Mouse (Mus musculus) heart, embryonic 14.5 days (tissue): ENCODE data around the gene Samsn1. TPM values are rescaled to one million over a fixed set of nuclear protein-coding genes. Genes with fewer than 3 reads are reported as not detected.

Experiments used
- ATAC-seq: fragments of 200-750 bp; cut with Nextera tagmentation; 2 replicates; pipeline ENCODE4 v1.8.0; 2017; ENCODE audit warnings: low read depth, moderate TSS enrichment; ENCODE audit not compliant: insufficient number of reproducible peaks, insufficient read depth, low FRiP score
- H3K27ac ChIP-seq, 2 experiments: fragments of 200-500 bp in 1 of 2; fragments of 300-500 bp in 1 of 2; sonication (generic) in 1 of 2; replicated peaks in 1 of 2; 2 replicates each; pipeline ENCODE4 v1.5.1; 2012 to 2014; ENCODE audit warnings: low read depth in 2 of 2, low read length in 2 of 2, control low read depth in 1 of 2, mild to moderate bottlenecking in 1 of 2, mixed read lengths in 1 of 2; ENCODE audit not compliant: control insufficient read depth in 1 of 2, insufficient read depth in 1 of 2
- H3K27me3 ChIP-seq: fragments of 300-500 bp; sonication (generic); 2 replicates; pipeline ENCODE4 v1.6.1; 2014; ENCODE audit warnings: mild to moderate bottlenecking, low read length, control low read depth; ENCODE audit not compliant: control insufficient read depth, insufficient read depth
- H3K36me3 ChIP-seq: fragments of 300-500 bp; sonication (generic); 2 replicates; pipeline ENCODE4 v1.6.1; 2014; ENCODE audit warnings: mild to moderate bottlenecking, control low read depth, low read length, mixed read lengths; ENCODE audit not compliant: control insufficient read depth, insufficient read depth
- H3K4me1 ChIP-seq, 2 experiments: fragments of 200-500 bp in 1 of 2; fragments of 300-500 bp in 1 of 2; sonication (generic) in 1 of 2; 2 replicates each; pipeline ENCODE4 v1.6.1; 2012 to 2014; ENCODE audit warnings: low read length in 2 of 2, control low read depth in 1 of 2, mixed read lengths in 1 of 2; ENCODE audit not compliant: control insufficient read depth in 2 of 2, insufficient read depth in 2 of 2
- H3K4me2 ChIP-seq: fragments of 300-500 bp; sonication (generic); 2 replicates; pipeline ENCODE4 v1.6.1; 2014; ENCODE audit warnings: mild to moderate bottlenecking, low read length
- H3K4me3 ChIP-seq, 2 experiments: fragments of 200-500 bp in 1 of 2; fragments of 300-500 bp in 1 of 2; sonication (generic) in 1 of 2; 2 replicates each; pipeline ENCODE4 v1.5.1; 2012 to 2014; ENCODE audit warnings: low read length in 2 of 2, mild to moderate bottlenecking in 2 of 2, control low read depth in 1 of 2, low read depth in 1 of 2, moderate library complexity in 1 of 2; ENCODE audit not compliant: control insufficient read depth in 1 of 2, insufficient read depth in 1 of 2
- H3K9ac ChIP-seq: fragments of 300-500 bp; sonication (generic); 2 replicates; pipeline ENCODE4 v1.6.1; 2014; ENCODE audit warnings: mild to moderate bottlenecking, low read length
- H3K9me3 ChIP-seq: fragments of 300-500 bp; sonication (generic); 2 replicates; pipeline ENCODE4 v1.6.1; 2016; ENCODE audit warnings: low read length, control low read depth; ENCODE audit not compliant: control insufficient read depth
- WGBS: fragments of 180-500 bp; shearing (Covaris S2); extraction: QIAGEN DNeasy Blood & Tissue Kit; methylation state at CpG from one replicate; pipeline ENCODE4 v1.1.7; 2014; 5-methylcytosine and 5-hydroxymethylcytosine counted together
- polyA plus RNA-seq: library from polyadenylated mRNA; unstranded; fragments of >200 nt; fragmentation: Nextera tagmentation; extraction: Ambion mirVana; gene quantifications from 2 replicates; pipeline ENCODE4 v1.2.1, GENCODE M21; 2014

The Samsn1 gene
- polyA plus RNA-seq, 1 experiment from 2014 or later, result 2.1 TPM

GRCm38 (mm10) chr16:75894263-75894901 lies 127.7 kb downstream of the Samsn1 start:
- H3K9me3 ChIP-seq, result no peaks in the 10 kb centered on the region
- no peaks in the 10 kb centered on the region for H3K4me1 ChIP-seq
- no peak overlapping the region for H3K4me2 ChIP-seq
- no peak for ATAC-seq
- H3K9ac ChIP-seq, result no peak overlapping the region
- H3K4me3 ChIP-seq, result no peak overlapping the region
- no peaks in the 10 kb centered on the region for H3K27me3 ChIP-seq
- H3K27ac ChIP-seq, result no peak overlapping the region
- 84% methylated on average over 5 of the region's 5 CpGs for WGBS
- H3K36me3 ChIP-seq, result no peaks in the 10 kb centered on the region

- Histone ChIP-seq H3K4me1 (no peaks in the 10 kb centered on the region), H3K4me3 (no peak overlapping the region), H3K27ac (no peak overlapping the region), H3K36me3 (no peaks in the 10 kb centered on the region), H3K9ac (no peak overlapping the region), H3K27me3 (no peaks in the 10 kb centered on the region), H3K4me2 (no peak overlapping the region), H3K9me3 (no peaks in the 10 kb centered on the region)
- no peak for ATAC-seq
- WGBS, result 71% methylated on average over 1 of the region's 1 CpGs
Observed at GRCm38 (mm10) chr16:75893470-75893869, 128.6 kb downstream of the Samsn1 start.

DNA sequence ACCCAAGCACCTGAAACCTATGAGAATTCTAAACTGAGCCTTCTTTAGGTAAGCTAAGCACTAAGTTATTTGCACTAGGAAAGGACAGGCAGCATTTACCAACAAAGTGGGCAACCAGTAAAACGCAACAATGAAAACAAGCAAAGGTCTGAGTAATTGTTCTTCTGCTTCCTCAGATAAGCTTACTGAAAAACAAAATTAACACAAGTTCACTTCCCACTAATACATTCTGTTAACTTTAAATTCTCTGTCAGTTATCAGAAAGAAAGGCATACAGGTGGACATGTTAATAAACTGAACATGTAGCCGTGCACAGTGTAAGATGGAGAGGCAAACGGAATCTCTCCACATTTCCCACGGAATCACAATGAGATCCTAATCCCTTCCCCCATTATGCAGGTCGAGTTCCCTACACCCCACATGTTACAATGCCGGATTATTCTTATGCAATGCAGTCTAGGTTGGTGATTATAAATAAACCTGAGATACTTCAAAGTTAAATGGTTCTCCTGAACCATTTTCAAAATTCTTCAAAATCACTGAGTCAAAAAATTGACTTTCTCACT lies 132.9 kb downstream of the Samsn1 start:
- H3K9me3 ChIP-seq, result no peaks in the 10 kb centered on the region
- H3K9ac ChIP-seq, result no peak overlapping the region
- no peaks in the 10 kb centered on the region for H3K4me1 ChIP-seq
- H3K4me3 ChIP-seq, result no peak overlapping the region
- H3K27me3 ChIP-seq, result no peaks in the 10 kb centered on the region
- H3K36me3 ChIP-seq, result no peaks in the 10 kb centered on the region
- 59% methylated on average over 6 of the region's 6 CpGs for WGBS
- H3K27ac ChIP-seq, result no peak overlapping the region
- H3K4me2 ChIP-seq, result no peak overlapping the region
- ATAC-seq, result no peak

GRCm38 (mm10) chr16:75887203-75887602 lies 134.9 kb downstream of the Samsn1 start:
- no peak for ATAC-seq
- Histone ChIP-seq H3K9ac (no peak overlapping the region), H3K4me3 (no peak overlapping the region), H3K27ac (no peak overlapping the region), H3K4me1 (no peaks in the 10 kb centered on the region), H3K36me3 (no peaks in the 10 kb centered on the region), H3K9me3 (no peaks in the 10 kb centered on the region), H3K27me3 (no peaks in the 10 kb centered on the region), H3K4me2 (no peak overlapping the region)
- 74% methylated on average over 6 of the region's 6 CpGs for WGBS

DNA sequence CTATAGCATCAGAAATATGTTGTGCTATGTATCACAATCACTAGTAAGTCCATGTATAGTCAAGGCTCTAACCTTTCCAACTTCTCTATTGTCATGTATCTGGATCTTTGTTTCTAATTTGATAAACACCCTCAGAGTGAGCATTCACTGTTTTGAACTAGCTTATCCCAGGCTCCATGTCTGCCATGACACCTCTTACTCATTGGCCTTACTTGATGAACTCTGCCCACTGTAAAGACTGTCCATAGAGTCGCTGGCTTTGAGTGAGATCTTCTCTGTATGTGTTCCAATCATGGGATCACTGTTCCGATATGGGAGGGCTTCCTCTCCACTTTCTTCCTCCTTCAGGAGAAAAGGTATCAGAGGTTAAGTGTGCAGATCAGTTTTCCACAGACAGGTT lies 143.2 kb downstream of the Samsn1 start:
- ATAC-seq, result no peak
- no peaks in the 10 kb centered on the region for H3K27me3 ChIP-seq
- 74% methylated on average over 2 of the region's 2 CpGs for WGBS

GRCm38 (mm10) chr16:75877170-75877569 lies 144.9 kb downstream of the Samsn1 start:
- no peaks in the 10 kb centered on the region for H3K27me3 ChIP-seq
- 49% methylated on average over 3 of the region's 3 CpGs for WGBS
- no peaks in the 10 kb centered on the region for H3K9me3 ChIP-seq
- H3K4me1 ChIP-seq, result no peaks in the 10 kb centered on the region; a peak in 1 of 4 replicates
- H3K27ac ChIP-seq, result no peak overlapping the region
- no peak overlapping the region for H3K4me3 ChIP-seq
- no peak overlapping the region for H3K9ac ChIP-seq
- no peak for ATAC-seq
- no peaks in the 10 kb centered on the region for H3K36me3 ChIP-seq
- no peak overlapping the region for H3K4me2 ChIP-seq

More for the DNA sequence above, 143.2 kb downstream of the Samsn1 start:
- Histone ChIP-seq H3K9me3 (no peaks in the 10 kb centered on the region), H3K27ac (no peak overlapping the region), H3K4me1 (no peaks in the 10 kb centered on the region; a peak in 1 of 4 replicates), H3K9ac (no peak overlapping the region), H3K4me3 (no peak overlapping the region), H3K36me3 (no peaks in the 10 kb centered on the region), H3K4me2 (no peak overlapping the region)

DNA sequence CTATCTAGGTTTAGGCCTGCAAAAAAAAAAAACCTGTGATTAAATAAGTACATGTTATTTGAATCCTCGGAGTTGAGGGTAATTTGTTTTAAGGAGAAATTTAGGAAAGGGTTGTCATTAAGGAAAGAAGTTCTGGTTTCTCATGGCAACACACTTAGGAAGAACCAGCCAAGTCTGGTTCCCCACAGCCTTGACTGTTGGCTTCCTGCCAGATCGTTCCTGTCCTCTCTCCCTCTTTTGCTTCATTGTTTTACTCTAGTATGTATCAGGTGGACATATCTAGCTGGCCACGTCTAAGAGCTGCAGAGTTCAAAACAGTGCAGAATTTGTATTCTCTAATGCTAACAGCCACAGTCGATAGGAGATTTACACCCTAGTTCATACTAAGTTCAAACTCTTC lies 146.2 kb downstream of the Samsn1 start:
- no peak overlapping the region for H3K4me2 ChIP-seq
- no peak overlapping the region for H3K9ac ChIP-seq
- H3K4me3 ChIP-seq, result no peak overlapping the region
- H3K27ac ChIP-seq, result no peak overlapping the region
- H3K36me3 ChIP-seq, result no peaks in the 10 kb centered on the region
- no peaks in the 10 kb centered on the region for H3K27me3 ChIP-seq
- WGBS, result 57% methylated on average over 4 of the region's 4 CpGs
- no peaks in the 10 kb centered on the region for H3K9me3 ChIP-seq
- ATAC-seq, result no peak
- no peaks in the 10 kb centered on the region; a peak in 1 of 4 replicates for H3K4me1 ChIP-seq

DNA sequence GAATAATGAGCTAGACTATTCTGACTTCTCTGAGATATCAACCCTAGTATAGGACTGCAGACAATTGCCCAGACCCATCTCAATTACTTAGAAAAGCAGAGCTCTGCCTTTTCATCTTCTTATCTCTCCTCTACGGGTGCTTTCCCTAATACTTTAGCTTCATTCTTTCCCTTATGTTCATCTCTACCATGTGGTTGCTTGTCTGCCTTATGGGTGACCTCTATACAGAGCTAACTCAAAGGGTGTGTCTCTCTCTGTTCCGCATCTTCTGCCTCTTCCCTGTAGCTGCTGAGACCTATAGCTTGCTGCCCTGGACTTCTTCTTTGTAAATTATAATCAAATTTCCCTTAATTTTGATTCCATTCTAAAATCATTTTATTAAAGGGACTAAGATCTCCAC lies 147.6 kb downstream of the Samsn1 start:
- ATAC-seq, result no peak
- Histone ChIP-seq H3K9me3 (no peaks in the 10 kb centered on the region), H3K27me3 (no peaks in the 10 kb centered on the region), H3K36me3 (no peaks in the 10 kb centered on the region), H3K9ac (no peak overlapping the region), H3K27ac (no peak overlapping the region), H3K4me1 (no peaks in the 10 kb centered on the region; a peak in 1 of 4 replicates), H3K4me2 (no peak overlapping the region), H3K4me3 (no peak overlapping the region)
- WGBS, result 75% methylated on average over 2 of the region's 2 CpGs
